Mouse (Mus musculus) lung, postnatal 0 days (tissue): Measurements from ENCODE around the gene Tubgcp2.

Source experiments
- CTCF ChIP-seq: IDR thresholded peaks from 2 replicates; pipeline ENCODE4 v1.5.1; 2016; ENCODE audit warnings: antibody characterized with exemption, mild to moderate bottlenecking
- EP300 ChIP-seq: IDR thresholded peaks from 2 replicates; pipeline ENCODE4 v1.6.1; 2016; ENCODE audit warnings: antibody characterized with exemption, mild to moderate bottlenecking, control low read depth

- TF ChIP-seq CTCF: no peak
- TF ChIP-seq EP300: no peak
These were observed 42.3 kb downstream of the Tubgcp2 start for GRCm38 (mm10) chr7:139994202-139994601.
